Mouse (Mus musculus): ENCODE data around the gene Ccdc194.

Gene Ccdc194

GRCm38 (mm10) chr8:71474785-71475701 lies 50.5 kb downstream of the Ccdc194 start:
- DNase-seq: no peak

GRCm38 (mm10) chr8:71474344-71474743 lies 51.2 kb downstream of the Ccdc194 start:
- DNase-seq: no peak

- DNase-seq: no peak
Observed at GRCm38 (mm10) chr8:71472601-71473386, 52.7 kb downstream of the Ccdc194 start.

- no peak for DNase-seq
Observed at GRCm38 (mm10) chr8:71471861-71472260, 53.6 kb downstream of the Ccdc194 start.

GRCm38 (mm10) chr8:71470913-71471255 lies 54.6 kb downstream of the Ccdc194 start:
- DNase-seq: no peak

GRCm38 (mm10) chr8:71470146-71470912 lies 55.2 kb downstream of the Ccdc194 start:
- no peak for DNase-seq

Measured in lung, postnatal 36 days (tissue).